Mouse (Mus musculus) liver, embryonic 12.5 days (tissue): ENCODE results near the gene Gm32687. TPM values are rescaled to one million over a fixed set of nuclear protein-coding genes. Genes with fewer than 3 reads are reported as not detected.
"Not testable (repeated sequence)": the region's sequence is repeated elsewhere in the genome, so short reads cannot be mapped to it uniquely, and the experiment has no call there.

ENCODE experiments used
- ATAC-seq: fragments of 200-750 bp; cut with Nextera tagmentation; 2 replicates; pipeline ENCODE4 v1.8.0; 2017; ENCODE audit warnings: moderate number of reproducible peaks, mild to moderate bottlenecking, moderate library complexity
- H3K27ac ChIP-seq: fragments of 300-500 bp; sonication (generic); 2 replicates; pipeline ENCODE4 v1.5.1; 2016; ENCODE audit warnings: mild to moderate bottlenecking
- H3K27me3 ChIP-seq: fragments of 300-500 bp; sonication (generic); replicated peaks from 2 replicates; pipeline ENCODE4 v1.6.1; 2016; ENCODE audit warnings: mild to moderate bottlenecking, moderate library complexity
- H3K36me3 ChIP-seq: fragments of 300-500 bp; sonication (generic); 2 replicates; pipeline ENCODE4 v1.6.1; 2016; ENCODE audit warnings: mild to moderate bottlenecking, moderate library complexity
- H3K4me1 ChIP-seq: fragments of 300-500 bp; sonication (generic); 2 replicates; pipeline ENCODE4 v1.6.1; 2016
- H3K4me2 ChIP-seq: fragments of 300-500 bp; sonication (generic); 2 replicates; pipeline ENCODE4 v1.6.1; 2016; ENCODE audit warnings: mild to moderate bottlenecking, moderate library complexity
- H3K4me3 ChIP-seq: fragments of 300-500 bp; sonication (generic); 2 replicates; pipeline ENCODE4 v1.5.1; 2016; ENCODE audit warnings: mild to moderate bottlenecking, moderate library complexity
- H3K9ac ChIP-seq: fragments of 300-500 bp; sonication (generic); 2 replicates; pipeline ENCODE4 v1.6.1; 2016; ENCODE audit warnings: mild to moderate bottlenecking, moderate library complexity
- H3K9me3 ChIP-seq: fragments of 300-500 bp; sonication (generic); replicated peaks from 2 replicates; pipeline ENCODE4 v1.6.1; 2016; ENCODE audit warnings: mild to moderate bottlenecking, moderate library complexity
- WGBS: fragments of 180-500 bp; shearing (Covaris S2); methylation state at CpG from one replicate; pipeline ENCODE4 v1.1.7; 2016; ENCODE audit not compliant: insufficient replicate concordance; 5-methylcytosine and 5-hydroxymethylcytosine counted together
- polyA plus RNA-seq: library from polyadenylated mRNA; unstranded; fragments of >200 nt; fragmentation: Nextera tagmentation; extraction: Ambion mirVana; gene quantifications from 2 replicates; pipeline ENCODE4 v1.2.1, GENCODE M21; 2016

Gm32687 gene
- polyA plus RNA-seq: 2.5 and 2.8 TPM in 2 replicates

- peak; percentile 100 for ATAC-seq
- WGBS: 28% methylated on average over 6 of the region's 49 CpGs
- H3K4me3 ChIP-seq: peak within 1 kb of the TSS; percentile 23; the same call in 1 of the 2 replicates
- H3K36me3 ChIP-seq, H3K4me2 ChIP-seq, H3K27me3 ChIP-seq, H3K9me3 ChIP-seq, H3K27ac ChIP-seq, H3K9ac ChIP-seq, H3K4me1 ChIP-seq: not testable (repeated sequence)
These were observed at the start of gene Gm32687 for GRCm38 (mm10) chr10:81863409-81864407. TSS of gene Gm32687 (plus strand) at chr10:81863934.

- H3K4me2 ChIP-seq, H3K9ac ChIP-seq, H3K4me3 ChIP-seq, H3K36me3 ChIP-seq, H3K27me3 ChIP-seq, H3K27ac ChIP-seq, H3K9me3 ChIP-seq, H3K4me1 ChIP-seq, ATAC-seq: not testable (repeated sequence)
- WGBS: no CpG with 5 or more reads among the region's 18 CpGs
These were observed 17.5 kb upstream of the Gm32687 start for GRCm38 (mm10) chr10:81846219-81846618.

- H3K36me3 ChIP-seq, H3K27ac ChIP-seq, H3K9ac ChIP-seq, H3K9me3 ChIP-seq, H3K27me3 ChIP-seq, H3K4me1 ChIP-seq, H3K4me3 ChIP-seq, H3K4me2 ChIP-seq: not testable (repeated sequence)
- WGBS: no CpG with 5 or more reads among the region's 43 CpGs
- ATAC-seq: peak; percentile 84
These were observed 66.4 kb downstream of the Gm32687 start, which contains the start of gene Zfp781 for GRCm38 (mm10) chr10:81929842-81930743. TSS of gene Zfp781 (minus strand) at chr10:81930480.

Other genes starting within 250 kb of the Gm32687 start
- 12.7 and 14.7 TPM in 2 replicates for gene Sirt6, start 236.1 kb upstream of the Gm32687 start, polyA plus RNA-seq
- 3.8 and 4.5 TPM in 2 replicates for gene Ankrd24, start 235.4 kb upstream of the Gm32687 start, polyA plus RNA-seq
- 2.3 and 2.5 TPM in 2 replicates for gene Gm10778, start 214.9 kb upstream of the Gm32687 start, polyA plus RNA-seq
- gene Zfp433, start 159.1 kb upstream of the Gm32687 start, polyA plus RNA-seq: 4.4 and 6.4 TPM in 2 replicates
- 1.2 and 2.0 TPM in 2 replicates for gene Gm3055, start 92.8 kb upstream of the Gm32687 start, polyA plus RNA-seq
- 1.5 and 1.6 TPM in 2 replicates for gene Gm4767, start 51.7 kb upstream of the Gm32687 start, polyA plus RNA-seq
- 0.45 and 0.90 TPM in 2 replicates for gene Zfp781, start 66.5 kb downstream of the Gm32687 start, polyA plus RNA-seq
- 3.4 and 3.9 TPM in 2 replicates for gene Zfp873, start 184.2 kb downstream of the Gm32687 start, polyA plus RNA-seq
- 0.72 and 0.87 TPM in 2 replicates for gene BC024063, start 219.4 kb downstream of the Gm32687 start, polyA plus RNA-seq